Mouse (Mus musculus) midbrain, embryonic 15.5 days (tissue): ENCODE measurements at regions not wholly inside any gene's neighbourhood (a gene's known extent, or its start where the extent isn't known, plus 50 kb on each side); places are given as distances from the start of the nearest gene placed in this dataset.

Experiments used
- ATAC-seq: fragments of 200-750 bp; cut with Nextera tagmentation; replicated peaks from 2 replicates; pipeline ENCODE4 v1.8.0; 2017; ENCODE audit warnings: moderate TSS enrichment
- H3K27ac ChIP-seq: fragments of 300-500 bp; sonication (generic); 2 replicates; pipeline ENCODE4 v1.5.1; 2015; ENCODE audit warnings: mild to moderate bottlenecking, inconsistent platforms
- H3K27me3 ChIP-seq: fragments of 300-500 bp; sonication (generic); replicated peaks from 2 replicates; pipeline ENCODE4 v1.6.1; 2015; ENCODE audit warnings: inconsistent platforms
- H3K36me3 ChIP-seq: fragments of 300-500 bp; sonication (generic); replicated peaks from 2 replicates; pipeline ENCODE4 v1.6.1; 2015; ENCODE audit warnings: inconsistent platforms
- H3K4me1 ChIP-seq: fragments of 300-500 bp; sonication (generic); 2 replicates; pipeline ENCODE4 v1.6.1; 2015; ENCODE audit warnings: inconsistent platforms
- H3K4me2 ChIP-seq: fragments of 300-500 bp; sonication (generic); 2 replicates; pipeline ENCODE4 v1.6.1; 2015; ENCODE audit warnings: inconsistent platforms, mild to moderate bottlenecking, moderate library complexity
- H3K4me3 ChIP-seq: fragments of 300-500 bp; sonication (generic); 2 replicates; pipeline ENCODE4 v1.5.1; 2015; ENCODE audit warnings: mild to moderate bottlenecking, inconsistent platforms
- H3K9ac ChIP-seq: fragments of 300-500 bp; sonication (generic); 2 replicates; pipeline ENCODE4 v1.6.1; 2015; ENCODE audit warnings: mild to moderate bottlenecking, inconsistent platforms
- H3K9me3 ChIP-seq: fragments of 300-500 bp; sonication (generic); 2 replicates; pipeline ENCODE4 v1.6.1; 2016; ENCODE audit warnings: inconsistent platforms
- WGBS: fragments of 180-500 bp; shearing (Covaris S2); methylation state at CpG from one replicate; pipeline ENCODE4 v1.1.7; 2015; ENCODE audit warnings: mixed read lengths; 5-methylcytosine and 5-hydroxymethylcytosine counted together

DNA sequence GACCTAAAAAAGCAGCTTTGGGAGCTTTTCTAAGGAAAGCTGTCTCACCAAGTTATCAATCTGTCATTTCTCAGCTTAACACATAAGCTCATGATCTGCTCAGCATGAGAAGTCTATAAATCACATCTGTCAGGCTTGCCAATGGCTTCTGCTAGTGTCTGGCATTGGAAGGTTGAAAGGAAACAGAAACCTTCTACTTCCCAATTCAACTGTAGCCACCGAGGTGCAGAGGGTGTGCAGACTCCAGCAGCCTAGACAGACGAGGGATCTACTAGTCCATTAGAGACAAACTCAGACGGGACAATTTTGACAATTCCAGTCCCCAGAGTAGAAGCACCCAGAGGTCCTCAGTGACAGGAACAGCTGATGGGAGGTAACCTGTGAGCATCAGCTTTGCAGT lies 103.0 kb downstream of the Nab1 start:
- Histone ChIP-seq H3K4me1 (no peaks in the 10 kb centered on the region), H3K27me3 (no peaks in the 10 kb centered on the region), H3K4me2 (no peak overlapping the region), H3K27ac (no peak overlapping the region), H3K36me3 (no peaks in the 10 kb centered on the region), H3K9ac (no peak overlapping the region), H3K9me3 (no peaks in the 10 kb centered on the region), H3K4me3 (no peak overlapping the region)
- no peak for ATAC-seq
- 61% methylated on average over 3 of the region's 3 CpGs for WGBS

DNA sequence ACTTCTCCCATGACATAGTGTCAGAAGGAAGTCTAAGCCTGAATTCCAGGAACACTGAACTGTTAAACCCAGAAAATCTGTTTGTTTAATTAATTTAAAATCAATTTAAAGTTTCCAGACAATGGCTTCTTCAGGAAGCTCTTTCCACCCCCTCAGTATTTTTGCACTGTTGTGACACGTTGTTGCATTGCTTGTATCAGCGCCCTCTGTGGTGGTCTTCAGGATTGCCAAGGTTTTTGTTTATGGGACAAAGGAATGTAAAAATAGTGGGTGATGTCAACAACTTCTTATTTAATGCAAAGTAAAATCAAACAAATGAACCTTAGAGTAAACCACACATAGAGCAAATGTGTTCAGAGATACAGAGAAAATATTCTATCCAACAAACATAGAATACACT lies 107.5 kb downstream of the Nab1 start:
- Histone ChIP-seq H3K4me3 (no peak overlapping the region), H3K27me3 (no peaks in the 10 kb centered on the region), H3K4me2 (no peak overlapping the region), H3K27ac (no peak overlapping the region), H3K36me3 (no peaks in the 10 kb centered on the region), H3K4me1 (no peaks in the 10 kb centered on the region), H3K9ac (no peak overlapping the region), H3K9me3 (no peaks in the 10 kb centered on the region)
- 48% methylated on average over 2 of the region's 2 CpGs for WGBS
- no peak for ATAC-seq

DNA sequence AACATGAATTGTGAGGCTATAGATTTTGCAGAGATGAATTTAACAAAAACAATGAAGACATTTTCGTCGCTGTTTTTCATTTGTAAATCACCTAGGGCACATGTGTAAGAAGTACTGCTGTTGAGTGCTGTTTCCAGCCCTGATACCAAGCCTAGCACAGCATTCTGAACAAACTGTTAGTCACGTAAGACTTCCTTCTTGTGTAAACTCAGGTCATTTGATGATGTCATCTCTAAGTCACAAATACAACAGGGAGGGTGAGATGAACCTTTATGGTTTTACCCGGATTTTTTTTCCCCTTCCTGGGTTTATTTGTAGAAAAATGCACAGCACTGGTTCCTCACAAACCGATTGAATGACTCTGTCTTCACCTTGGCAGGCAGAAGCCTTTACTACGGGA lies 111.6 kb downstream of the Nab1 start:
- H3K4me3 ChIP-seq = no peak overlapping the region
- H3K4me2 ChIP-seq = no peak overlapping the region
- 82% methylated on average over 6 of the region's 6 CpGs for WGBS
- ATAC-seq = no peak
- H3K4me1 ChIP-seq = no peaks in the 10 kb centered on the region
- H3K27me3 ChIP-seq = no peaks in the 10 kb centered on the region
- H3K27ac ChIP-seq = no peak overlapping the region
- H3K36me3 ChIP-seq = no peaks in the 10 kb centered on the region
- H3K9ac ChIP-seq = no peak overlapping the region
- H3K9me3 ChIP-seq = no peaks in the 10 kb centered on the region

DNA sequence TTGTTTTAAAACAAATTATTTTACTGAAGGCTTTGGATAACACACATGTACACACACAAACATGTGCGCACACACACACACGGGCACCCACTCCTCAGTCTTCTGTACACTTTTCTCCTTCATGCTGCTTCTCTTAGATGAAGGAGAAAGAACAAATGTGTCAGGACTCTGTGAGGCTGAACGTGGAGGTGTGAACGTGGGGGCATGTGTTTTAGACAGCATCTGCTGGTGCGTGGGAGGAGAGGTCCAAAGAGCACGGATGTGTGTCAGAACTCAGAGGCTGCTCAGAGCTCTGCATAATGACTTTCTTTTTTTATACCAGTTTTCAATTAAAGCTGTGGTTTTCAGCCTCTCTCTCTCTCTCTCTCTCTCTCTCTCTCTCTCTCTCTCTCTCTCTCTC lies 112.4 kb downstream of the Nab1 start:
- Histone ChIP-seq H3K27ac (no peak overlapping the region), H3K9me3 (no peaks in the 10 kb centered on the region), H3K36me3 (no peaks in the 10 kb centered on the region), H3K27me3 (no peaks in the 10 kb centered on the region), H3K4me2 (no peak overlapping the region), H3K4me3 (no peak overlapping the region), H3K4me1 (no peaks in the 10 kb centered on the region), H3K9ac (no peak overlapping the region)
- 60% methylated on average over 6 of the region's 6 CpGs for WGBS
- ATAC-seq = no peak

DNA sequence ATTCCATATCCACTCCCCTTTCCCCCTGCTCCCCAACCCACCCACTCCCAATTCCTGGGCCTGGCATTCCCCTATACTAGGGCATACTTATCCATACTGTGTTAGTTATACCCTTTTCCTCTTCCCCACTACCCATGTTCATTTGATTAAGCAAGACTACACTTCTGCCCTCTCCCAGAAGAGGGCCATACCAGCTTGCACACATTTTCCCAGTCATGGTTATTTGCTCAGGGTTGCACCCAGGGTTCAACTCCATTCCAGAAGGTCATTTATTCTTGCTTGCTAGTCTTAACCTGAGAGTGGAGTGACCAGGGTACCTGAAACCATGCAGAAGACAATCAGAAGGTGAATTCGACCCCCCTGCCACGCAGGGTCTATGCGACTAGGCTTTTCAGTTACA lies 113.4 kb downstream of the Nab1 start:
- H3K4me2 ChIP-seq = no peak overlapping the region
- WGBS = 85% methylated on average over 3 of the region's 3 CpGs
- H3K9ac ChIP-seq = no peak overlapping the region
- no peaks in the 10 kb centered on the region for H3K9me3 ChIP-seq
- no peak overlapping the region for H3K4me3 ChIP-seq
- H3K27ac ChIP-seq = no peak overlapping the region
- no peaks in the 10 kb centered on the region for H3K4me1 ChIP-seq
- no peaks in the 10 kb centered on the region for H3K27me3 ChIP-seq
- H3K36me3 ChIP-seq = no peaks in the 10 kb centered on the region
- no peak for ATAC-seq

DNA sequence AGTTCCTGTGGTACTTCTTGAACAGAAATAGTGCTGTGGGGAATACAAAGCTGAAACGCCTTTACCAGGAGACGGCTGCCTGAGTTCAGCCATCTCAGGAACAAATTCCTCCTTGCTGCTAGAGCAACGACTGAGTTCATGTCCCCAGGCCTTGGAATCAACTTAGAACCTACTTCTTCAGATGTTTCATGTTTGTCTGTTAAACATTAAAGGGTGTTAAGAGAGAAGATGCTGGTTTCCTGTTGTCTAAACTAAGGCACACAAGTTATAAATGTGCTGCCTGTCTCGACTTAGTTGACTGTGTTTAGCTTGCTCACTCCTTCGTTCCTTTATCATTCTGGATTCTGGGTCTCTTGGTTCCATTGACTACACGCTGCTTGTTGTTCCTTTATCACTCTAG lies 125.2 kb downstream of the Nab1 start:
- Histone ChIP-seq H3K27ac (no peak overlapping the region), H3K27me3 (no peaks in the 10 kb centered on the region), H3K9me3 (no peaks in the 10 kb centered on the region), H3K4me2 (no peak overlapping the region), H3K36me3 (no peaks in the 10 kb centered on the region), H3K4me1 (no peaks in the 10 kb centered on the region), H3K9ac (no peak overlapping the region), H3K4me3 (no peak overlapping the region)
- no peak for ATAC-seq
- 88% methylated on average over 6 of the region's 6 CpGs for WGBS

DNA sequence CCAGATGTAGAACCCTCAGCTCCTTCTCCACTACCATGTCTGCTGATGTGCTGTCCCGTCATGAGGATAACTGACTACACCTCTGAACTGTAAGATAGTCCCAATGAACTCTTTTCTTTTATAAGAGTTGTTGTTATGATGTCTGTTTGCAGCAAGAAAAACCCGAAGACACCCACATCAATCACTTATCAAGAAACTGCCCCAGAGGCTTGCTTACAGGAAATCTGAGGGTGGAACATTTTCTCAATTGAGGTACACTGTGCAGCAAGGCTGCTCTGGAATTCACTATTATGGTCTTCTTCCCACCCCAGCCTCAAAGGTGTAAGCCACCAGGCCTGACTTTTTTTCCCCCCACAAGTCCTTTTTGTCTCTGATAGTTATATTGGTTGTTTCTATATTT lies 125.8 kb downstream of the Nab1 start:
- H3K4me1 ChIP-seq = no peaks in the 10 kb centered on the region

DNA sequence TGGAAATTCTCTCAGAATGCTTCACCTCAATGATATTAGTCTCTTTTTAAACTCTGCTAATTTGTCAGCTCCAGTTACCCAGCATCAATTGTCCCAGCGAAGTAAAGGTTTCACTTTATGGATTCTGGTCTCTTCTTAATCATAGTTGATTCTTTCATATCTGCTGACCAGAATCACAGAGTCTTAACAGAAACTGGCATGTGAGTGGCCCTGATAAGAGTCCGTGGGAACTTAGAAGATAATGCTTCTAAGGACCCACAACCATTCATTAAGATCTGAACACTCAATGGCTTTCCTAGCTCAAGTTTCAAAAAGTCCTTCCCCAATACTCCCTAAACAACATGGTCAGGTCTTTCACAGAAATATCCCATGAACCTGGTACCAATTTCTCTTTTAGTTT lies 126.7 kb downstream of the Nab1 start:
- no peak overlapping the region for H3K4me3 ChIP-seq
- no peaks in the 10 kb centered on the region for H3K36me3 ChIP-seq
- H3K4me1 ChIP-seq = no peaks in the 10 kb centered on the region
- no peak for ATAC-seq
- H3K4me2 ChIP-seq = no peak overlapping the region
- H3K27ac ChIP-seq = no peak overlapping the region
- WGBS = 84% methylated on average over 2 of the region's 2 CpGs
- H3K27me3 ChIP-seq = no peaks in the 10 kb centered on the region
- H3K9ac ChIP-seq = no peak overlapping the region
- no peaks in the 10 kb centered on the region for H3K9me3 ChIP-seq

More for the DNA sequence above, 125.8 kb downstream of the Nab1 start:
- Histone ChIP-seq H3K4me2 (no peak overlapping the region), H3K27me3 (no peaks in the 10 kb centered on the region), H3K4me3 (no peak overlapping the region), H3K36me3 (no peaks in the 10 kb centered on the region), H3K9ac (no peak overlapping the region), H3K9me3 (no peaks in the 10 kb centered on the region), H3K27ac (no peak overlapping the region)
- no peak for ATAC-seq
- WGBS = 97% methylated on average over 2 of the region's 2 CpGs

DNA sequence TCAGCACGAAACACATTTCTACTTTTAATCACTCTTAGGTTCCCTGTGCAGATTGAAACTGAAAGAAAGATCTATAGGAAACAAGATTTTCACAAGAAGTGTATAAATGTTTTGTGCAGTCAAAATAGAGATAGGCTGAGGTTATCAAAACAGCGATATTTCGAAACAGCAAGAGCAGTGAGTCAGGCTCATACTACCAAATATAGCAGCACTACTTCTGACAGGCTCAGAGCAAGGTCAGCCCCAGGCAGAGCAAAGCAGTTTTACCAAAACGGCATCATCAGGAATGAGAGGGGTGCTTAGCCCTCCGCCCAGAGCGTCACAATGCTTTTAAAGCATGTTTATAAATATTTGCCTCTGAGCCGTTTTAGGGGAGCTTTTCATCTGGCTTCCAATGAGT lies 133.4 kb upstream of the Gls start:
- WGBS = 82% methylated on average over 7 of the region's 7 CpGs
- H3K9me3 ChIP-seq = no peaks in the 10 kb centered on the region
- H3K27me3 ChIP-seq = no peaks in the 10 kb centered on the region
- no peak overlapping the region for H3K4me3 ChIP-seq
- H3K4me2 ChIP-seq = no peak overlapping the region
- no peak for ATAC-seq
- no peaks in the 10 kb centered on the region for H3K36me3 ChIP-seq
- H3K9ac ChIP-seq = no peak overlapping the region
- H3K27ac ChIP-seq = no peak overlapping the region
- no peaks in the 10 kb centered on the region for H3K4me1 ChIP-seq

DNA sequence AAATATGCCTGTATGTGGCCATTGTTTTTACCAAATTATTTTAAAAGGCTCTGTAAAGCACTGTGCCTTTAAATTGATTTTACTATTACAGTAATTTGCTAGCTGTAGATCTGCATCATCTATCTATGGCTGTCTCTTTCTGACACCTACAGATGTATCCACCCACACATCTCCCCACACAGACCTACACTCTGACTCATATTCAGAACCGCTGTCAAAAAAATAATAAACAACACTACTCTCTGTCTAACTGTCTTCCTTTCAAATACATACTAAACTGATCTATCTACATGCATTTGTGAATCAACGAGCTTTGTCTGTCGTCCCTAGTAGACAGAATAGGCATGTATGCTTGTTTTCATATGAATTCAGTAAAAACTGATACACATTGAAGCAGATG lies 130.6 kb upstream of the Gls start:
- no peaks in the 10 kb centered on the region for H3K4me1 ChIP-seq
- no peaks in the 10 kb centered on the region for H3K9me3 ChIP-seq
- no peak overlapping the region for H3K27ac ChIP-seq
- ATAC-seq = no peak
- no peak overlapping the region for H3K4me3 ChIP-seq
- 81% methylated on average over 3 of the region's 3 CpGs for WGBS
- H3K4me2 ChIP-seq = no peak overlapping the region
- H3K27me3 ChIP-seq = no peaks in the 10 kb centered on the region
- H3K9ac ChIP-seq = no peak overlapping the region
- H3K36me3 ChIP-seq = no peaks in the 10 kb centered on the region

DNA sequence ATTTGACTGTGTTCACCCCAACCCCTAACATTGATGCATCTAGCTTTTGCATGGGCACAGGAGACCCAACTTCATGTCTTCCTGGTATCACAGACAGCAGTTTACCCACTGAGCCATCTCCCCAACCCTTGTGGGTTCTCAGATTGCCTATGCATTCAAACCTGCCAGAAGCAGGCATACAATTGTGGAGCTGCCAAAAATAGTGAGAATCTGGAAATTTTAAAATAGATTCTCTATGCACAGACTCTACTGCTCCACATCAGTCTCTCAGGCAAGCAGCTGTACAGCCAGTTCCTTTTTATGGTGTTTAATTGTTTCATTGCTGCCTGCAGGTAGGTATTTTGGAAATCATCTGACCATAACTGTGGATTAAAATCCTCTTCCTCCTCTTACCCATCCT lies 129.9 kb upstream of the Gls start:
- no peaks in the 10 kb centered on the region for H3K4me1 ChIP-seq
- no peak overlapping the region for H3K9ac ChIP-seq
- H3K9me3 ChIP-seq = no peaks in the 10 kb centered on the region
- H3K27ac ChIP-seq = no peak overlapping the region
- H3K36me3 ChIP-seq = no peaks in the 10 kb centered on the region
- no peak overlapping the region for H3K4me3 ChIP-seq
- H3K27me3 ChIP-seq = no peaks in the 10 kb centered on the region
- no peak for ATAC-seq
- H3K4me2 ChIP-seq = no peak overlapping the region

DNA sequence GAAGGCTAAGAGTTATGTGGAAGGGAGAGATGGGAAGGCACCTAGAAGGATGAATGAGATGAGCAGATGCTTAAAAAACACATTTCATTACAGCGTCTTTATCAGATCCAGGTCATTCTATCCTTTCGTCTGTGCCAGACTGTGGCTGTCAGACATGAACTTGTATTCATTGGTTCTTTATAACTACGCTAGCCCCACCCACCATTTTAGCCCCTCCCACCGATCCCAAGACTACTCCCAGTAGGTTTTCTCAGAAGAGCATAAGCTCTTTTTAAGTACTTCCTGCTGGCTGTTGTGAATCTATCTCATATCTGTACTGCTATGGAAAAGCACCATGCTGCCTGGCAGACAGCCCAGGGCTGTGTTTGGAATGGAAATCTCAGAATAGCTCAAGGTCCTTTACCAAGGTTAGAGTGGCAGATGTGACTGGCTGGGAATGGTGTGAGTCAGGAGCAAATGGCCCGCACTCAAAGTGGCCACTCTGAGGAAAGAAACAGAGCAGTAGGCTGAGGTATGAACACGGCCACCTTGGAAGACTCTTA lies 121.1 kb upstream of the Gls start:
- WGBS = 86% methylated on average over 6 of the region's 6 CpGs
- Histone ChIP-seq H3K9me3 (no peaks in the 10 kb centered on the region), H3K27ac (no peak overlapping the region), H3K9ac (no peak overlapping the region), H3K4me3 (no peak overlapping the region), H3K36me3 (no peaks in the 10 kb centered on the region), H3K27me3 (no peaks in the 10 kb centered on the region), H3K4me1 (no peaks in the 10 kb centered on the region), H3K4me2 (no peak overlapping the region)
- ATAC-seq = no peak

DNA sequence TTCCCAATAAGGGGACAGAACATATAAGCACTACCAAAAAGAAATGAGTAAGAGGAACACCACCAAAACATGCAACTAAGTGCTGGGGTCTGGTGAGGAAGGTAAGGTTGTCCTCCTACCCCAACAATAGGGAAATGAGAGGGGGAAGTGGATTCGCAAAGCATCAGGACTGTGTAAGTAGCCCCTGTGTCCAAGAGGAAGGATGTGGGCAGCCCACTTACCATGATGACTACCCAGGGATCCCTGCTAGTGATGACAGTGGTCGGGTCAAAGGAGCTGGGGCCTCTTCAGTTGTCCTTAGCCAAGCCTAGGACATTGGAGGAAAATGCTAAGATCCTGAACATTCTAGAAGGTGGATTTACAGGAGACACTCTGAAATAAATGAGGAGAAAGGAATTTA lies 109.1 kb upstream of the Gls start:
- H3K27me3 ChIP-seq = no peaks in the 10 kb centered on the region
- H3K9me3 ChIP-seq = no peaks in the 10 kb centered on the region
- H3K4me2 ChIP-seq = no peak overlapping the region
- H3K9ac ChIP-seq = no peak overlapping the region
- no peak overlapping the region for H3K27ac ChIP-seq
- ATAC-seq = no peak
- H3K4me3 ChIP-seq = no peak overlapping the region
- WGBS = 90% methylated on average over 2 of the region's 2 CpGs
- no peaks in the 10 kb centered on the region for H3K4me1 ChIP-seq
- H3K36me3 ChIP-seq = no peaks in the 10 kb centered on the region

DNA sequence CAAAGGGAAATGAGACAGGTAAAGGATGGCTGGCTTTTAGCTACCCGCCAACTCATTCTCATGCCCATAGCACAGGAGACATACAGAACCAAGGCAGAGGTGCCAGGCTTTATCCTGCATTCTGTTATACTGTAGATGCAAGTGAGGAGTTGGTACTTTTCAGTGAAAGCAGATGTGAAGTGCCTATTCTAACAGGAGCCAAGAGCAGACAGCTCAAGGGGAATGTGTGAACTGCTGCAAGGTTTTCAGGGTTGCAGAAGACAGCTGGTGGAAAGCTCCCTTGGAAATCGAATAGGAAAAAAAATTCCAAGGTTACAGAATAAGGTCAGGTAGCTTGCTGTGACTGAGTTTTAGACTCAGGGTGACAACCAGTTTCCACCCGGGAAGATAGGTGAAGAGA lies 105.7 kb upstream of the Gls start:
- H3K4me2 ChIP-seq = no peak overlapping the region
- 89% methylated on average over 3 of the region's 3 CpGs for WGBS
- no peaks in the 10 kb centered on the region for H3K4me1 ChIP-seq
- no peaks in the 10 kb centered on the region for H3K9me3 ChIP-seq
- no peak overlapping the region for H3K4me3 ChIP-seq
- H3K27me3 ChIP-seq = no peaks in the 10 kb centered on the region
- H3K36me3 ChIP-seq = no peaks in the 10 kb centered on the region
- no peak overlapping the region for H3K27ac ChIP-seq
- H3K9ac ChIP-seq = no peak overlapping the region
- no peak for ATAC-seq
